Mouse (Mus musculus): ENCODE results near the gene Ovgp1.
"Not testable (repeated sequence)": the region's sequence is repeated elsewhere in the genome, so short reads cannot be mapped to it uniquely, and the experiment has no call there.

Ovgp1 gene

GRCm38 (mm10) chr3:105994730-105995129, 21.2 kb downstream of the Ovgp1 start:
- DNase-seq (ENCODE audit: low read depth), result no peak

GRCm38 (mm10) chr3:106000707-106001375, 27.3 kb downstream of the Ovgp1 start:
- no peak for DNase-seq (ENCODE audit: low read depth)

DNA sequence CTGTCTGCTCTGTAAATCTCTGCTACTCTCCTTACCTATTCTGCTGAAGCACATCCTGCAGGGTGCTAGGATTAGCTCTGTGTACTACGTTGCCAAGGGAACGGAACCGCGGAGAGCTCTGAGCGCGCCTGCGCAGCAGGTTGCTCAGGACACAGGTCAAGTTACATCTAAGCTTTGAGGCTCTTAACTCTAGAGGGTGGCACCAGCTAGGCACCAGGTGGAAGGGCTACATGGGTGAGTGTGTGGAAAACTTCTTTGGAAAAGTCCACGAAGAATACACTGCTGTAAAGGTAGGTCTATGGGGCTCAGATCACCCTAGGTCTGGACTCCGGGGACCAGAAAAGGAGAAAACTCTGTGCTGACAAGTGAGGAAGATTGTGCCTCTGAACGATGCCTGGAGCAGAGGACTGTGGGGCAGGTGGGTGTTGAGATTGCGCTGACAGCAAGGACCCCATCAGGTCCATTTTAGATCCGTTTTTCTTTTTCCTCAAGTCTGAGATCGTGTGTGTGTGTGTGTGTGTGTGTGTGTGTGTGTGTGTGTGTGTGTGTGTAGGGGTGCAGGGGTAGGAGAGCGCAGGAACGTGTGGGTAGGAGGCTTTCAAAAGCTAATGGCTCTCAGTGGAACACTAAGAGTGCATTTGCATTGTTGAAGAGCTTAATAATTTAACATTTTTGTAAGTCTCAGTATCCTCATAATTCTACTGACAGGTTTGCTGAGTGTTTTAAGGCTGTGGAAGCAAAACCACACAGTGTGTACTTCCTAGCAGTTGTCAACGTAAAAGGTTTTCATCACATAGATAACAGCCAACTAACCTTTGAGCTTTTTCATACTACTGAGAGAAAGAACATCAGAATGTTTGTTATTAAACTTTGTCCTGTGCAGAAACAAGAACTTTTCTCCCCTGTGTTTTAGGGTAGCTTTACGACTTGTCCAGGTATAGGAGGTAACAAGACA, 28.2 kb downstream of the Ovgp1 start:
- DNase-seq (ENCODE audit: low read depth), result no peak

GRCm38 (mm10) chr3:106003360-106003759, 29.8 kb downstream of the Ovgp1 start:
- DNase-seq (ENCODE audit: low read depth), result not testable (repeated sequence)

DNA sequence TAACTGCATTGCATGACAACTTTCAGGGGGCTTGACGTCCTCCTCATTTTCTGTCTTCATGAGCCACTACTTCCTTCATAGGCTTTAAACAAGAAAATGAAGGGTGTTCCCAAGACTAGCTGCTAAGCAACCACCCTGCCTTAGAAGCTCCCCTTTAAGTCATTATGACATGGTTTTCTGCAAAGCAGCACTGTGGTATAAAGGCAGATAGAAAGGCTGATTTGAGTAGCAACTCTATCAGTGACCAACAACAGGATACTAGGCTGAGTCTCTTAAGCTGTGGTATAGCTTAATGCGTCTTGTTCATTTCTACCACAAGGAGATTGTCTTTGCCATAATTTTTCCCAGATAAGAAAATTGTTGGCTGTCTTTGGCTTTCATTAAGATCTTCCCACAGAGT, 41.0 kb downstream of the Ovgp1 start, which contains the start of gene Pifo:
TSS of gene Pifo (minus strand) at position 101 of the 400 bp plus-strand sequence.
- DNase-seq (ENCODE audit: low read depth), result no peak

- DNase-seq (ENCODE audit: low read depth), result no peak
Observed at GRCm38 (mm10) chr3:106021840-106022239, 48.3 kb downstream of the Ovgp1 start.

DNA sequence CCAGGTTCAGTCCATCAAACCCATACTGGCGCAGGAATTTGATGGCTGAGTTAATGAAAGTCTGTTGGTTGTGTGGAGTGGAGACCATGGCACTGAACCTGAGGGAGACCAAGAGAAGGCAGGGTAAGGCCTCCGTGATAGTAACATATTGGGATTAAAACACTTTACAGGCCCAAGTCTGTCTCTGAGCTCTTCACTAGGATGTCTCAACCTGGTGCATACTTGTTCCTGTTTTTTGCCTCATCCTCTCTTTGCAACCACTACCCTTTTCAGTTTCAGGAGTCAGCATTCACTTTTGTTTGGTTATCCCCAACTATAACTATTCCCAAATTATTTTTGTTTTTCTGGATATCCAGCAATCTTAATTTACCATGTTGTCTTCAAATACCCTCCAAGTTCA, 50.6 kb downstream of the Ovgp1 start:
- DNase-seq (ENCODE audit: low read depth), result no peak

- DNase-seq (ENCODE audit: low read depth), result no peak
Observed at GRCm38 (mm10) chr3:106032781-106033180, 59.3 kb downstream of the Ovgp1 start, which contains the start of gene Chil5. Gene Chil5 (minus strand): TSS chr3:106032814.

All from fibroblast of lung, adult 2 months (primary cell).